Mouse (Mus musculus): ENCODE data around the gene Pla2g12a. TPM values are rescaled to one million over a fixed set of nuclear protein-coding genes. Genes with fewer than 3 reads are reported as not detected.

The Pla2g12a gene
- polyA plus RNA-seq, 1 experiment from 2014 or later: 31.6 TPM

DNA sequence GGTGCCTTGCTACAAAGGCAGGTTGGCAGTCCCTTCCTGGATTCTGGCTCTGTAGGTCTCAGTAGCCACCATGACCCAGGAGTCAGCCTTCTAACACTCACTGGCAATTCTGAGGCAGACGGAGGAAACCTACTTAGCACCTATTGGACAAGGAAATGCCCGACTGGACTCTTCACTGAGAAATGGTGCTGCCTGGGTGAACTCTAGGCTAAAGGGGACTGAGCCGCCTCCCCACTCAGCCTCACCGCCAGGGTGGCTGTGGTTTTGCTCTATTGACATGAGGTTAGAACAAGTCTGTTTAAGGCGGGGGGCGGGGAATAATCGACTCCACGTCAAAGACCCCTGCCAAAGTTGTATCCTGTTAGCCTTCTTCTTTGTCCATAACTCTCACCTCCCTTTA lies 25.5 kb downstream of the Pla2g12a start:
- H3K4me2 ChIP-seq (ENCODE audit: low read depth, low read length): no peak overlapping the region
- H3K9ac ChIP-seq (ENCODE audit: low read depth, low read length): no peak overlapping the region
- ATAC-seq (ENCODE audit: low read depth) (no peak), DNase-seq (ENCODE audit: low spot score) (no peak)
- H3K27ac ChIP-seq (replicated peaks; ENCODE audit: low read depth, low read length): no peak overlapping the region
- H3K27me3 ChIP-seq (replicated peaks; ENCODE audit: control insufficient read depth, insufficient read depth, low read length): no peaks in the 10 kb centered on the region
- WGBS: 88% methylated on average over 8 of the region's 8 CpGs
- peaks cover 10% of the 10 kb centered on the region for H3K4me1 ChIP-seq (ENCODE audit: control insufficient read depth, insufficient read depth, low read length)
- H3K4me3 ChIP-seq (ENCODE audit: low read depth, low read length): no peak overlapping the region
- H3K9me3 ChIP-seq (ENCODE audit: control insufficient read depth, low read length): no peaks in the 10 kb centered on the region
- peaks cover 10% of the 10 kb centered on the region for H3K36me3 ChIP-seq (ENCODE audit: control insufficient read depth, insufficient read depth, low read length)

DNA sequence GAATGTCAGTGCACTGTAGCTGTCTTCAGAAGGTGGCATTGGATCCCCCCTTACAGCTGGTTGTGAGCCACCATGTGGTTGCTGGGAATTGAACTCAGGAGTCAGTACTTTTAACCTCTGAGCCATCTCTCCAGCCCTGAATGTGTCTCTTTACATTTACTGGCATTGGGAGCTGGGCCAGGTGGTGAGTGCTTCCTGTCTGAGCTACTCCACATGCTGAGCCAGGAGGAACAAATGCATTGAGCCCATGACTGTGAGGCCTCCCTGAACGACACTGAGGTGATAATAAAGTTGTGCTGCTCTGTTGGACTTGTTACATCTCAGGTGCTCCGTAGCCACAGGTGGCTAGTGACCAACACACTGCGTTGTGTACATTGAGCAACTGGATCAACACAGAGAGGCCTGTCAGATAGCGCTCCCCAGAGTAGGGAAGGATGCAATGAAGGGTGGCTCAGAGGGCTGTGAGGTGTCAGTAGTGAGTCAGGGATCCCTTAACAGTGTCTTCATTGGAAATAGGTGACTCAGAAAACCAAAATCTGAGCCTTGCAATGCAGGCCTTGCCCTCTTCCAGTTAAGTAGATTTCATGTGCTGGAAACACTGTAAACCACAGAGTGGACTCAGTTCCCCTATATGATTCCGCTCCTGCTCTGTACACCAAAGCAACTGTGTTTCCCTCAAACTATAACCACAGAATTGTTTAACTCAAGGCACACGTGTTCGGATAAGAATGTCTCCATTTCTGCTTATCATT lies 26.2 kb downstream of the Pla2g12a start:
- 83% methylated on average over 7 of the region's 7 CpGs for WGBS
- DNase-seq (ENCODE audit: low spot score): no peak
- Histone ChIP-seq H3K9ac (ENCODE audit: low read depth, low read length) (no peak overlapping the region), H3K4me2 (ENCODE audit: low read depth, low read length) (no peak overlapping the region), H3K4me1 (ENCODE audit: control insufficient read depth, insufficient read depth, low read length) (peaks cover 10% of the 10 kb centered on the region), H3K36me3 (ENCODE audit: control insufficient read depth, insufficient read depth, low read length) (peaks cover 17% of the 10 kb centered on the region), H3K27me3 (replicated peaks; ENCODE audit: control insufficient read depth, insufficient read depth, low read length) (no peaks in the 10 kb centered on the region), H3K9me3 (ENCODE audit: control insufficient read depth, low read length) (no peaks in the 10 kb centered on the region), H3K27ac (replicated peaks; ENCODE audit: low read depth, low read length) (no peak overlapping the region), H3K4me3 (ENCODE audit: low read depth, low read length) (no peak overlapping the region)
- no peak for ATAC-seq (ENCODE audit: low read depth)

DNA sequence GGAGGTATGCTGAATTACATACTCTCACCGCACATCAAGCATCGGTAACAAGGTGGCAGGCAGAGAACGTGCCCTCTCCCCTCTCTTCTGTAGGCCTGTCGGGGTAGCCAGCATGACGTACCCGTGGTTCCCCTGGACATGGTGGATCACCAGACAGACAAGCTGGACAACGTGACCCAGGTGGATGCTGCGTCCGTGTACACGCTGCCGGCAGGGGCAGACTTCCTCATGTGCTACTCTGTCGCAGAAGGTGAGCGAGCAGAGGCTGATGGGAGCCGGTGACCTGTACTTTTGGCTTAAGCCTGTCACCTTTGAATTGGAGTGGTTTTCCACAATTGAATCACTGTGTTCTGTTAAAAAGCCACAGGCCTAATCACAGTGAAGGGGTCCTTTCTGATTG lies 33.6 kb downstream of the Pla2g12a start:
- no peak overlapping the region for H3K27ac ChIP-seq (replicated peaks; ENCODE audit: low read depth, low read length)
- WGBS: 96% methylated on average over 14 of the region's 14 CpGs
- no peak overlapping the region for H3K4me3 ChIP-seq (ENCODE audit: low read depth, low read length)
- H3K36me3 ChIP-seq (ENCODE audit: control insufficient read depth, insufficient read depth, low read length): peaks cover 68% of the 10 kb centered on the region
- no peaks in the 10 kb centered on the region for H3K4me1 ChIP-seq (ENCODE audit: control insufficient read depth, insufficient read depth, low read length)
- H3K4me2 ChIP-seq (ENCODE audit: low read depth, low read length): no peak overlapping the region
- no peak for DNase-seq (ENCODE audit: low spot score)
- no peak overlapping the region for H3K9ac ChIP-seq (ENCODE audit: low read depth, low read length)
- ATAC-seq (ENCODE audit: low read depth): no peak
- H3K9me3 ChIP-seq (ENCODE audit: control insufficient read depth, low read length): no peaks in the 10 kb centered on the region
- H3K27me3 ChIP-seq (replicated peaks; ENCODE audit: control insufficient read depth, insufficient read depth, low read length): no peaks in the 10 kb centered on the region

DNA sequence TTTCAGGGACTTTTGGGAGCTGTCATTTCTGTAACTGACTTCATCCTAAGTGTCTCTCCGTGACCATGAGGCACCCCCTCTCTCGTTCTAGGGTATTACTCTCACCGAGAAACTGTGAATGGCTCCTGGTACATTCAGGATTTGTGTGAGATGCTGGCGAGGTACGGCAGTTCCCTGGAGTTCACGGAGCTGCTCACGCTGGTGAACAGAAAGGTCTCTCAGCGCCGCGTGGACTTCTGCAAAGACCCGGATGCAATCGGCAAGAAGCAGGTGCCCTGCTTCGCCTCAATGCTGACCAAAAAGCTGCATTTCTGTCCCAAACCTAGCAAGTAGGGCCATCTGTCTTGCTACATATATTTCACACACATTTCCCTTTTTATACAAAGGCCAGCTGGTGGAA lies 34.8 kb downstream of the Pla2g12a start:
- H3K9ac ChIP-seq (ENCODE audit: low read depth, low read length): no peak overlapping the region; the same call in 1 of the 2 replicates
- DNase-seq (ENCODE audit: low spot score) (no peak), ATAC-seq (ENCODE audit: low read depth) (no peak)
- no peak overlapping the region for H3K27ac ChIP-seq (replicated peaks; ENCODE audit: low read depth, low read length)
- H3K9me3 ChIP-seq (ENCODE audit: control insufficient read depth, low read length): no peaks in the 10 kb centered on the region
- 93% methylated on average over 13 of the region's 13 CpGs for WGBS
- no peaks in the 10 kb centered on the region for H3K4me1 ChIP-seq (ENCODE audit: control insufficient read depth, insufficient read depth, low read length)
- no peak overlapping the region for H3K4me2 ChIP-seq (ENCODE audit: low read depth, low read length)
- H3K27me3 ChIP-seq (replicated peaks; ENCODE audit: control insufficient read depth, insufficient read depth, low read length): no peaks in the 10 kb centered on the region
- H3K4me3 ChIP-seq (ENCODE audit: low read depth, low read length): no peak overlapping the region
- peaks cover 63% of the 10 kb centered on the region for H3K36me3 ChIP-seq (ENCODE audit: control insufficient read depth, insufficient read depth, low read length)

DNA sequence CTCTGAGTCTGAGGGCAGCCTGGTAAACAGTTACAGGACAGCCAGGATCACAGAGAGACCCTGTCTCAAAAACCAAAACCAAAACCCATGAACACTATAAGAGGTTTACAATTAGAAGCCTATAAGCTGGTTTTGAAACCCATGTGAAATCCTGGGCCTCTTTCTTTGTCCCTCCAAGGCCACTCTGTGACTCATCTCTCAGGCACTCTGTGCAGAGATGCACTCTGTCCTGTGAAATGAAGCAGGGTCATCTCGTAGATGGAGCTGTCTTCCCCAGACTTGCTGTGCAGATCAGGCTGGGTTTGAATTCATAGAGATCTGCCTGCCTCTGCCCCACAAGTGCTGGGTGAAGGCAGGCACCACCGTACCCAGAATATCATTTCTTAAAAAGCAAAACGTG lies 39.0 kb downstream of the Pla2g12a start:
- no peaks in the 10 kb centered on the region for H3K27me3 ChIP-seq (replicated peaks; ENCODE audit: control insufficient read depth, insufficient read depth, low read length)
- no peak overlapping the region for H3K4me3 ChIP-seq (ENCODE audit: low read depth, low read length)
- no peaks in the 10 kb centered on the region for H3K9me3 ChIP-seq (ENCODE audit: control insufficient read depth, low read length)
- no peak for ATAC-seq (ENCODE audit: low read depth)
- H3K36me3 ChIP-seq (ENCODE audit: control insufficient read depth, insufficient read depth, low read length): peaks cover 22% of the 10 kb centered on the region
- H3K27ac ChIP-seq (replicated peaks; ENCODE audit: low read depth, low read length): no peak overlapping the region
- DNase-seq (ENCODE audit: low spot score): no peak
- H3K4me2 ChIP-seq (ENCODE audit: low read depth, low read length): no peak overlapping the region
- H3K9ac ChIP-seq (ENCODE audit: low read depth, low read length): no peak overlapping the region
- H3K4me1 ChIP-seq (ENCODE audit: control insufficient read depth, insufficient read depth, low read length): no peaks in the 10 kb centered on the region
- WGBS: 82% methylated on average over 3 of the region's 3 CpGs

- no peaks in the 10 kb centered on the region for H3K4me1 ChIP-seq (ENCODE audit: control insufficient read depth, insufficient read depth, low read length)
- ATAC-seq (ENCODE audit: low read depth) (peak; percentile 81), DNase-seq (ENCODE audit: low spot score) (peak; percentile 79)
- no peaks in the 10 kb centered on the region for H3K9me3 ChIP-seq (ENCODE audit: control insufficient read depth, low read length)
- no peak overlapping the region for H3K4me3 ChIP-seq (ENCODE audit: low read depth, low read length)
- WGBS: 17% methylated on average over 13 of the region's 13 CpGs
- peaks cover 12% of the 10 kb centered on the region for H3K36me3 ChIP-seq (ENCODE audit: control insufficient read depth, insufficient read depth, low read length)
- no peak overlapping the region for H3K27ac ChIP-seq (replicated peaks; ENCODE audit: low read depth, low read length)
- no peak overlapping the region for H3K4me2 ChIP-seq (ENCODE audit: low read depth, low read length)
- no peaks in the 10 kb centered on the region for H3K27me3 ChIP-seq (replicated peaks; ENCODE audit: control insufficient read depth, insufficient read depth, low read length)
- no peak overlapping the region for H3K9ac ChIP-seq (ENCODE audit: low read depth, low read length)
Measured at GRCm38 (mm10) chr3:129918434-129918833, 40.0 kb downstream of the Pla2g12a start.

- ATAC-seq (ENCODE audit: low read depth) (no peak), DNase-seq (ENCODE audit: low spot score) (no peak)
- H3K9me3 ChIP-seq (ENCODE audit: control insufficient read depth, low read length): no peaks in the 10 kb centered on the region
- no peaks in the 10 kb centered on the region for H3K36me3 ChIP-seq (ENCODE audit: control insufficient read depth, insufficient read depth, low read length)
- WGBS: 88% methylated on average over 7 of the region's 7 CpGs
- no peaks in the 10 kb centered on the region for H3K4me1 ChIP-seq (ENCODE audit: control insufficient read depth, insufficient read depth, low read length)
- no peak overlapping the region for H3K27ac ChIP-seq (replicated peaks; ENCODE audit: low read depth, low read length)
- H3K4me2 ChIP-seq (ENCODE audit: low read depth, low read length): no peak overlapping the region
- H3K4me3 ChIP-seq (ENCODE audit: low read depth, low read length): no peak overlapping the region
- H3K27me3 ChIP-seq (replicated peaks; ENCODE audit: control insufficient read depth, insufficient read depth, low read length): no peaks in the 10 kb centered on the region
- H3K9ac ChIP-seq (ENCODE audit: low read depth, low read length): no peak overlapping the region
Measured at GRCm38 (mm10) chr3:129923581-129923980, 45.2 kb downstream of the Pla2g12a start.

DNA sequence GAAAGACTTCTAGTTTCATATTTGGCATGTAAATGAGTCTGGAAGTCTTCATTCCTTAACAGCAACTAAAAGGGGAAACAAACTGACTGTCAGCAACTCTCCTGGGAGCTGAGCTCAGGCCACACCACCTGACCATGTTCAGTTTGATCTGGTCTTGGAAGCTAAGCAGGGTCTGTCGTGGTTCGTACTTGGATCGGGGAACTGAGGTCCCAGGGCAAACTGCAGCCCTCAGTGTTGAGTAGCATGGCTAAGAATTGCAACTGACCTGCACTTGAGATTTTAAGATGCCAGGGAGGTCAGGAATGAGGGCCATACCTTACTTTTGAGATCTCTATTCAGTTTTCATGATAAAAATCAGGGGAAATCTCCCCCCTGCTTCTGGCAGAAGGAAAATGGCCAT lies 47.5 kb downstream of the Pla2g12a start:
- no peak overlapping the region for H3K9ac ChIP-seq (ENCODE audit: low read depth, low read length)
- no peak overlapping the region for H3K27ac ChIP-seq (replicated peaks; ENCODE audit: low read depth, low read length)
- no peak for DNase-seq (ENCODE audit: low spot score)
- no peak overlapping the region for H3K4me3 ChIP-seq (ENCODE audit: low read depth, low read length)
- 82% methylated on average over 3 of the region's 3 CpGs for WGBS
- no peaks in the 10 kb centered on the region for H3K36me3 ChIP-seq (ENCODE audit: control insufficient read depth, insufficient read depth, low read length)
- H3K27me3 ChIP-seq (replicated peaks; ENCODE audit: control insufficient read depth, insufficient read depth, low read length): no peaks in the 10 kb centered on the region
- no peaks in the 10 kb centered on the region for H3K9me3 ChIP-seq (ENCODE audit: control insufficient read depth, low read length)
- no peaks in the 10 kb centered on the region for H3K4me1 ChIP-seq (ENCODE audit: control insufficient read depth, insufficient read depth, low read length)
- no peak overlapping the region for H3K4me2 ChIP-seq (ENCODE audit: low read depth, low read length)
- ATAC-seq (ENCODE audit: low read depth): no peak

DNA sequence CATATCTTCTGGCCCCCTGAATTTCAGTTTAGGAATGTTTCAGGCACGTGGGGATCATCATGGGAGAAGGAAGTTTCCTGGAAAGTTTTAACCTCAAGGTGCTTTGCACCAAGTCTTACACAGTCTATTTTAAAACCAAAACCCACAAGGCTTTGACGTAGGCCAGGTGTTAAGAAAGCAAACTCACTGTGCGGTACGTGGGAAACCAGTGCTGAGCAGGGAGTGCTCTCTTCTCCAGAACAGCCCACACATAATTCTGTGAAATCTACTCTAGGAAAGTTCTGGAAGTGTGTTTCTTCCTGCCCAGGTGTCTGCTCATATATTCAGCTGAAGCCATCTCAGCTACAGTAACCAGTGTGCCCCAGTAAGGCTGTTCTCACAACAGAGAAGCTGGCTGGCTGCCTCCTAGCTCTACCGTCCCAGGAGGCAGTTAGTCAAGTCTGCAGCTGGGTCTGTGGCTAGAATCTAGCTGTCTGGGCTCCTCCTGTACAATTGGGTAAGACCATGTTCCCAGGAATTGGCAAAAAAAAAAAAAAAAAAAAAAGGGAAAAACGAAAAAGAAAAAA lies 51.9 kb downstream of the Pla2g12a start:
- Histone ChIP-seq H3K9me3 (ENCODE audit: control insufficient read depth, low read length) (no peaks in the 10 kb centered on the region), H3K27ac (replicated peaks; ENCODE audit: low read depth, low read length) (no peak overlapping the region), H3K27me3 (replicated peaks; ENCODE audit: control insufficient read depth, insufficient read depth, low read length) (no peaks in the 10 kb centered on the region), H3K4me2 (ENCODE audit: low read depth, low read length) (no peak overlapping the region), H3K4me3 (ENCODE audit: low read depth, low read length) (no peak overlapping the region), H3K4me1 (ENCODE audit: control insufficient read depth, insufficient read depth, low read length) (no peaks in the 10 kb centered on the region), H3K36me3 (ENCODE audit: control insufficient read depth, insufficient read depth, low read length) (no peaks in the 10 kb centered on the region), H3K9ac (ENCODE audit: low read depth, low read length) (no peak overlapping the region)
- no peak for DNase-seq (ENCODE audit: low spot score)
- WGBS: 65% methylated on average over 6 of the region's 6 CpGs
- ATAC-seq (ENCODE audit: low read depth): no peak

Measured in embryonic facial prominence, embryonic 14.5 days (tissue).